In genomic region chr11:109557419-109557818, GRCm38 (mm10) we compare ENCODE assay signal across 17 mouse cellular contexts. TPM values are rescaled to one million over a fixed set of nuclear protein-coding genes. Genes with fewer than 3 reads are reported as not detected.
A peak's percentile ranks its signal among the peaks of the same experiment; 100 is the strongest.
DNase-seq lines count a peak whose midpoint lies in the region; ATAC-seq and TF ChIP-seq lines count a peak whose summit lies in the region.
"Had no signal": no experiment of that assay in that cellular context is flagged by ENCODE, and none has a peak within 500 bp of the region (broad histone marks: within the 10 kb centered on the region; RNA-seq: fewer than 3 reads in every experiment).

No protein-coding gene starts in this region.

- H3K4me3 ChIP-seq in liver, embryonic 14.5 days (ENCODE audit: insufficient read depth in 1 of 2, low read depth in 2 of 2, low read length in 2 of 2), result no peak overlapping the region

- 11% methylated on average over 11 of the region's 11 CpGs for WGBS in liver, embryonic 14.5 days (ENCODE audit: insufficient replicate concordance)

- peak; percentile 55 for DNase-seq in spleen, adult 12 weeks (ENCODE audit: low spot score)
- no peak for DNase-seq in spleen, adult 18-20 months
- peak; percentile 84 to 92 (median 87) for DNase-seq in liver, embryonic 14.5 days (ENCODE audit: low read depth in 3 of 3, low spot score in 3 of 3)
- no peak for DNase-seq in adrenal gland, postnatal 14 days
- DNase-seq in layer of hippocampus, postnatal 36 days, result no peak
- no peak for DNase-seq in ovary, postnatal 10 days (ENCODE audit: low spot score)
- DNase-seq: cerebellum, adult 18-20 months; embryo, embryonic 11 days; kidney, adult 18-20 months; kidney, postnatal 36 days; lung, adult 2 months; midbrain, embryonic 14.5 days had no signal

- ATAC-seq in common myeloid progenitor, adult 5-6 weeks (replicated peaks; ENCODE audit: low read depth, poor library complexity, severe bottlenecking), result peak; percentile 27; the same call in 1 of the 2 replicates
- ATAC-seq in liver, embryonic 14.5 days (ENCODE audit: insufficient read depth), result peak; percentile 87
- ATAC-seq: activated CD4-positive, CD25-positive, alpha-beta regulatory T cell, adult 4 months; CD4-positive, CD25-positive, alpha-beta regulatory T cell, adult 4 months had no signal

- peaks cover 76 to 80% of the 10 kb centered on the region in 2 experiments for H3K4me1 ChIP-seq in liver, embryonic 14.5 days (replicated peaks; ENCODE audit: control insufficient read depth in 2 of 2, insufficient read depth in 2 of 2, low read length in 1 of 2)

- TF ChIP-seq EP300 in liver, embryonic 14.5 days (IDR thresholded peaks at IDR 0.05; ENCODE audit: low read depth), result peak; percentile 96

- no peaks in the 10 kb centered on the region for H3K9me3 ChIP-seq in liver, embryonic 14.5 days (ENCODE audit: control insufficient read depth, low read length)

- H3K27ac ChIP-seq in liver, embryonic 14.5 days, result peak overlapping the region; percentile 94
- H3K27ac ChIP-seq: hindbrain, embryonic 14.5 days; macrophage had no signal

- no peaks in the 10 kb centered on the region for H3K27me3 ChIP-seq in liver, embryonic 14.5 days (ENCODE audit: control insufficient read depth, insufficient read depth, low read length)

- no peaks in the 10 kb centered on the region for H3K36me3 ChIP-seq in liver, embryonic 14.5 days (replicated peaks; ENCODE audit: control insufficient read depth, insufficient read depth, low read depth)

- peak overlapping the region; percentile 64 for H3K9ac ChIP-seq in liver, embryonic 14.5 days (replicated peaks)
- H3K9ac ChIP-seq: hindbrain, embryonic 14.5 days had no signal

- TF ChIP-seq CTCF in liver, embryonic 14.5 days (IDR thresholded peaks at IDR 0.05; ENCODE audit: low read depth), result 0 out of 2 replicates have a peak, but pooled peaks have one; percentile 8

- peak overlapping the region; percentile 53 for H3K4me2 ChIP-seq in liver, embryonic 14.5 days (ENCODE audit: low read depth)
- H3K4me2 ChIP-seq: hindbrain, embryonic 14.5 days had no signal

RNA-seq across cellular contexts. Expression of gene Wipi1, which starts 54.3 kb away (rescaled TPM):
- 1.9 and 5.7 TPM in 2 replicates for total RNA-seq in common myeloid progenitor, adult 5-6 weeks (2017)
- 8.3 and 11.9 TPM in 2 replicates for polyA plus RNA-seq in liver, embryonic 14.5 days (2012; rRNA removed)
- polyA plus RNA-seq in liver, embryonic 14.5 days (2014; fragmentation: Nextera tagmentation; extraction: Ambion mirVana), result 9.0 and 13.4 TPM in 2 replicates
- 31.9 and 40.0 TPM in 2 replicates for total RNA-seq in adrenal gland, postnatal 14 days (2021)
- 10 to 100 TPM; 22.4 to 23.5 TPM for total RNA-seq in layer of hippocampus, postnatal 36 days (2021)
- polyA plus RNA-seq: CD4-positive, CD25-positive, alpha-beta regulatory T cell, adult 4 months had no signal

Comparison
In these comparisons a context has a peak if more than half of its experiments do, and no peak if none do; other contexts are left out.
1. DNase-seq: peak in spleen, adult 12 weeks (single experiment) and liver, embryonic 14.5 days (3 of 3); none in spleen, adult 18-20 months (0 of 2), adrenal gland, postnatal 14 days (single experiment), layer of hippocampus, postnatal 36 days (0 of 2) and ovary, postnatal 10 days (single experiment).